Mouse (Mus musculus) hindbrain, postnatal 0 days (tissue): ENCODE results near the gene Dhx30. TPM values are rescaled to one million over a fixed set of nuclear protein-coding genes. Genes with fewer than 3 reads are reported as not detected.

Experiments
- ATAC-seq: fragments of 200-750 bp; cut with Nextera tagmentation; 2 replicates; pipeline ENCODE4 v1.8.0; 2017; ENCODE audit warnings: mild to moderate bottlenecking, moderate TSS enrichment, moderate library complexity
- DNase-seq: peaks from one replicate; pipeline ENCODE4 v3.0.0-alpha.2; 2015; ENCODE audit warnings: low spot score
- H3K27ac ChIP-seq: fragments of 300-500 bp; sonication (generic); 2 replicates; pipeline ENCODE4 v1.5.1; 2014; ENCODE audit warnings: mild to moderate bottlenecking
- H3K27me3 ChIP-seq: fragments of 300-500 bp; sonication (generic); 2 replicates; pipeline ENCODE4 v1.6.1; 2014; ENCODE audit warnings: low read length, mixed read lengths; ENCODE audit not compliant: insufficient read depth
- H3K36me3 ChIP-seq: fragments of 300-500 bp; sonication (generic); 2 replicates; pipeline ENCODE4 v1.6.1; 2014; ENCODE audit warnings: low read length, mixed read lengths; ENCODE audit not compliant: insufficient read depth
- H3K4me1 ChIP-seq: fragments of 300-500 bp; sonication (generic); 2 replicates; pipeline ENCODE4 v1.6.1; 2014; ENCODE audit warnings: antibody characterized with exemption, low read length, mixed read lengths; ENCODE audit not compliant: insufficient read depth
- H3K4me2 ChIP-seq: fragments of 300-500 bp; sonication (generic); 2 replicates; pipeline ENCODE4 v1.6.1; 2014; ENCODE audit warnings: low read depth, mild to moderate bottlenecking, low read length, moderate library complexity, mixed read lengths
- H3K4me3 ChIP-seq: fragments of 300-500 bp; sonication (generic); 2 replicates; pipeline ENCODE4 v1.5.1; 2014; ENCODE audit warnings: low read length
- H3K9ac ChIP-seq: fragments of 300-500 bp; sonication (generic); replicated peaks from 2 replicates; pipeline ENCODE4 v1.6.1; 2014; ENCODE audit warnings: mild to moderate bottlenecking, low read length, moderate library complexity, mixed read lengths
- H3K9me3 ChIP-seq: fragments of 300-500 bp; sonication (generic); 2 replicates; pipeline ENCODE4 v1.6.1; 2016; ENCODE audit warnings: low read length, mixed read lengths
- CTCF ChIP-seq: IDR thresholded peaks from 2 replicates; pipeline ENCODE4 v1.5.1; 2016; ENCODE audit warnings: antibody characterized with exemption, control low read depth, low read depth
- WGBS: fragments of 180-500 bp; shearing (Covaris S2); extraction: QIAGEN DNeasy Blood & Tissue Kit; methylation state at CpG from one replicate; pipeline ENCODE4 v1.1.7; 2014; 5-methylcytosine and 5-hydroxymethylcytosine counted together
- polyA plus RNA-seq: library from polyadenylated mRNA; unstranded; fragments of >200 nt; fragmentation: Nextera tagmentation; extraction: Ambion mirVana; gene quantifications from 2 replicates; pipeline ENCODE4 v1.2.1, GENCODE M21; 2015
- total RNA-seq: library from RNA; depleted of rRNA; stranded (reverse); fragments of >200 nt; gene quantifications from 2 replicates; pipeline ENCODE4 v1.2.3, GENCODE M21; 2014

Gene Dhx30
- total and polyA plus RNA-seq, 2 experiments from 2014 or later = 125 to 133 TPM

DNA sequence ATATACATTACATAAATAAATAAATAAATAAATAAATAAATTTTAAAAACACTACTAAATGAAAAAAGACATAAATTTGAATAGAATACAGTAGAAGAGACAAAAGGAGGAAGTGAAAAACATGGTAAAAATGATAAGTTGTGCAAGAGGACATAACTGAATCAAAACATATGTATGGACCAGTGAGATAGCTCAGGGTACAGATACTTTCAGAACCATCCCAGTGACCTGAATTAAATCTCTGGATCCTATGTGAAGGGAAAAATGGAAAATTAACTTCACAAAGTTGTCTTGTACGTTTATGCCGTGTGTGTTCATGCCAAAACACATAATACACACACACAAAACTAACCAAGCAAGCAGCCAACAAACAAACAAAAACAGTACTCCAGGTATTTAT is 5.7 kb upstream of the Dhx30 start:
- no peak for TF ChIP-seq CTCF
- ATAC-seq (no peak), DNase-seq (no peak)
- Histone ChIP-seq H3K9ac (no peak overlapping the region), H3K4me3 (no peak overlapping the region), H3K27me3 (no peaks in the 10 kb centered on the region), H3K4me2 (no peak overlapping the region), H3K4me1 (peaks cover 6% of the 10 kb centered on the region), H3K27ac (no peak overlapping the region), H3K9me3 (no peaks in the 10 kb centered on the region), H3K36me3 (no peaks in the 10 kb centered on the region)
- 85% methylated on average over 2 of the region's 2 CpGs for WGBS

DNA sequence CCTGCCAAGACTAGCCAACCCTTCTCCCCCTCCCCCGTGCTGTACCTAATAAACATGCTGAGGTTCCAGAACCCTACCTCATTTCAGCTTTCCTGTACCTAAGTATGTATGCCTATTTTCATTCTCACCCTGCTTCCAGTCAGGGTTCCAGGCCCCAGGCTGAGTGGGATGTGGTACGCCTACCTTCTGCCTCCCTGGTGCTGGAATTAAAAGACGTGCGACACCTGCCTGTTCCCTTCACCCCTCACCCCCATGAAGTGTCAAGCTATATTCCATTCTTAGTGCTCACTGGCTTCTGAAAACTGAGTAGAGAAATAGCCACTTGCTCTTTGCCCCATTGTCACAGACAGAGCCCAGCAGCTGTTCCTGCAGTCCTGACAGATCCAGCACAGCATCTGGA is 3.8 kb upstream of the Dhx30 start:
- Histone ChIP-seq H3K36me3 (no peaks in the 10 kb centered on the region), H3K9me3 (no peaks in the 10 kb centered on the region), H3K9ac (no peak overlapping the region), H3K4me2 (no peak overlapping the region), H3K4me3 (no peak overlapping the region), H3K27me3 (no peaks in the 10 kb centered on the region), H3K4me1 (peaks cover 9% of the 10 kb centered on the region), H3K27ac (no peak overlapping the region)
- no peak for TF ChIP-seq CTCF
- ATAC-seq (no peak), DNase-seq (no peak)
- 79% methylated on average over 4 of the region's 4 CpGs for WGBS

DNA sequence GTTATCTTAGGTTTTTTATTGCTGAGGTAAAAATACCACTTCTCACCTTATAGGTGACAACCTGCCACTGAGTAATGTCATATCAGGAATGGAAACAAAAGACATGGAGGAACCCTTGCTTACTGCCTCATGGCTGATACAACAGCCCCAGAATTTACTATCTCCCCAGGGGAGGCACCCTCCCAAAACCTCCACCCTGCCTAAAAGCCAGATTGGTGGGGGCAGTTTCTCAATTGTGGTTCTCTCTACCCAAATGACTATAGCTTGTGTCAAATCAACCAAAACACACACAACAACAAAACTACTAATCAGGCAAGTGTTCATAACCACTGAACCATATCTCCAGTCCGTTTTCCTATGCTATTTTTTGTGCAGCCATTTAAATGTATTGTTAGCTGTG is 619 bp upstream of the Dhx30 start:
- Histone ChIP-seq H3K27ac (peak overlapping the region; percentile 97), H3K9me3 (no peaks in the 10 kb centered on the region), H3K9ac (peak overlapping the region; percentile 97), H3K4me3 (peak overlapping the region; percentile 91), H3K4me2 (peak overlapping the region; percentile 78), H3K4me1 (peaks cover 9% of the 10 kb centered on the region), H3K36me3 (peaks cover 9% of the 10 kb centered on the region; the same call in 1 of the 2 replicates), H3K27me3 (no peaks in the 10 kb centered on the region)
- TF ChIP-seq CTCF = no peak
- DNase-seq = no peak
- 36% methylated on average over 1 of the region's 1 CpGs for WGBS
- ATAC-seq = no peak

- 1% methylated on average over 78 of the region's 79 CpGs for WGBS
- peak; percentile 97 for ATAC-seq
- DNase-seq = peak; percentile 95
Observed at GRCm38 (mm10) chr9:110116977-110117778, 452 bp downstream of the Dhx30 start, which contains the start of gene Smarcc1. Gene Smarcc1, plus strand, starts transcription at chr9:110117708.

GRCm38 (mm10) chr9:110116353-110116976 is 1.2 kb downstream of the Dhx30 start:
- ATAC-seq (no peak), DNase-seq (peak; percentile 26)
- Histone ChIP-seq H3K9me3 (no peaks in the 10 kb centered on the region), H3K4me1 (peaks cover 9% of the 10 kb centered on the region), H3K27ac (peak overlapping the region; percentile 97), H3K27me3 (no peaks in the 10 kb centered on the region), H3K9ac (peak overlapping the region; percentile 97), H3K4me2 (peak overlapping the region; percentile 78), H3K4me3 (peak overlapping the region; percentile 91), H3K36me3 (peaks cover 24% of the 10 kb centered on the region)
- 6% methylated on average over 10 of the region's 10 CpGs for WGBS
- TF ChIP-seq CTCF = no peak; the same call in 1 of the 2 replicates

More at GRCm38 (mm10) chr9:110116977-110117778, 452 bp downstream of the Dhx30 start, which contains the start of gene Smarcc1:
- Histone ChIP-seq H3K4me3 (peak within 1 kb of the TSS; percentile 91), H3K4me1 (peaks cover 9% of the 10 kb centered on the region), H3K27me3 (no peaks in the 10 kb centered on the region), H3K9ac (peak within 1 kb of the TSS; percentile 97), H3K36me3 (peaks cover 19% of the 10 kb centered on the region), H3K4me2 (peak within 1 kb of the TSS; percentile 78), H3K9me3 (no peaks in the 10 kb centered on the region), H3K27ac (peak within 1 kb of the TSS; percentile 97)
- no peak for TF ChIP-seq CTCF

DNA sequence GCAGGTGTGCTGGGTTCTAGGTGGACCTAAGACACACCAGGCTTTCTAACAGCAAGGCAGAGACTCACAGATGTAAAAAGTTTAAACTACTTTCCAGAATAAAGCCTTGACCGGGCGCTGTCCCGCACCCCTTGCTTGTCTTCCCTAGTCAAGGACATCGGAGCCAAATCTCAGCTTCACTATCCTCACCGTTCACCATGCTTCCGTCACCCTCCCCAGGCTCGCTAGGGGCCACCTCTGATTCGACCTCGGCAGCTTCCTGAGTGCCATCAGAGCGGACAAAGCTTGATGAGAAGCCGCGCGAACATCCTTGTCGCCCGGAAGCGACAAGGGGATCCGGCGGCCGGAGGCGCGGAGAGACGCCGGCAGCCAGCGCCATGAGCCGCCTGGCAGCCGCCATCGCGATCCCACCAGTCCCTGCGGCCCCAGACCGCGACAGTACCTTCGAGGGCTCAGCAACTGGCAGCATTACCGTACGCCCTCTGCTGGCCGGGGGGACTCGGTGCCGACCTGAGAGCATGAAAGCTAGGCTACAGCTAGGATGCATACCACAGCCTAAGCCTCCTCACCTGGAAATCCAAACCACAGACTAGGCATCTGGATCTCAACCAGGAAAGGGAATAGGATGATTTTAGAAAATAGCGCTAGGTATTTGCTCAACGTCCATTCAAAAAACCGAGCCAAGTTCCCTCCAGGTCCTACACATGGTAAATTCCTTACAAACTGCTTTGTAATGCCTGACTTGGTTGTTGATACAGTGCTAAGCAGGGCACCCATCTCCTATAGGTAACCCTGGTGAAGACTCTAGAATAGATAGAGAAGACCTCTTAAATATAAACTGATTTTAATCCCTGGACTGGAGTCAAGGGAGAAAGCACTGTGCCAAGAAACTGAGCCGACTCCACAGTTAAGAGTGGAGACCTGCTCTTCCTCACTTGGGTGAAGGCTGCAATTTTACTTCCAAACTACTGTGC is 16.7 kb downstream of the Dhx30 start:
- H3K4me1 ChIP-seq = peaks cover 4% of the 10 kb centered on the region; the same call in 1 of the 2 replicates
- H3K9ac ChIP-seq = peak overlapping the region; percentile 79
- peaks cover 45% of the 10 kb centered on the region for H3K36me3 ChIP-seq
- peak overlapping the region; percentile 87 for H3K4me2 ChIP-seq
- no peaks in the 10 kb centered on the region for H3K9me3 ChIP-seq
- H3K4me3 ChIP-seq = peak overlapping the region; percentile 83
- ATAC-seq (peak; percentile 96), DNase-seq (peak; percentile 95)
- H3K27me3 ChIP-seq = no peaks in the 10 kb centered on the region
- 2% methylated on average over 41 of the region's 41 CpGs for WGBS
- peak; percentile 96 for TF ChIP-seq CTCF
- peak overlapping the region; percentile 62 for H3K27ac ChIP-seq
